Mouse (Mus musculus) myocyte (in vitro differentiated cells): ENCODE data around the gene Stxbp4.

Source experiments
- CEBPB ChIP-seq: IDR thresholded peaks from 2 replicates; pipeline ENCODE4 v1.6.1; 2011; ENCODE audit warnings: mild to moderate bottlenecking, moderate library complexity; ENCODE audit not compliant: poor library complexity, insufficient read depth, severe bottlenecking
- E2F4 ChIP-seq: IDR thresholded peaks from one replicate; pipeline ENCODE4 v1.6.1; 2011; ENCODE audit warnings: mild to moderate bottlenecking, control low read depth, moderate library complexity; ENCODE audit not compliant: insufficient read depth
- MAX ChIP-seq: IDR thresholded peaks from one replicate; pipeline ENCODE4 v1.6.1; 2011; ENCODE audit warnings: low read depth, mild to moderate bottlenecking, control low read depth
- MYOD1 ChIP-seq, 3 experiments: IDR thresholded peaks; one replicate each; pipeline ENCODE4 v1.6.1; 2011; ENCODE audit warnings: control low read depth in 2 of 3, low read depth in 2 of 3, mild to moderate bottlenecking in 2 of 3, moderate library complexity in 1 of 3; ENCODE audit not compliant: insufficient read length in 2 of 3, control insufficient read depth in 1 of 3
- MYOG ChIP-seq, 3 experiments: IDR thresholded peaks; one replicate each; pipeline ENCODE4 v1.6.1; 2011; ENCODE audit warnings: control low read depth in 2 of 3, low read depth in 2 of 3, mild to moderate bottlenecking in 2 of 3; ENCODE audit not compliant: insufficient read length in 2 of 3, control insufficient read depth in 1 of 3, insufficient read depth in 1 of 3
- POLR2A ChIP-seq: IDR thresholded peaks from one replicate; pipeline ENCODE4 v1.6.1; 2011; ENCODE audit warnings: low read depth, mild to moderate bottlenecking, control low read depth, moderate library complexity; ENCODE audit not compliant: insufficient read length
- POLR2AphosphoS2 ChIP-seq: IDR thresholded peaks from one replicate; pipeline ENCODE4 v1.6.1; 2011; ENCODE audit warnings: low read depth, control low read depth; ENCODE audit not compliant: insufficient read length
- REST ChIP-seq: IDR thresholded peaks from one replicate; pipeline ENCODE4 v1.6.1; 2011; ENCODE audit warnings: mild to moderate bottlenecking, control low read depth, moderate library complexity; ENCODE audit not compliant: insufficient read depth, insufficient read length
- SRF ChIP-seq: IDR thresholded peaks from one replicate; pipeline ENCODE4 v1.6.1; 2011; ENCODE audit warnings: low read depth; ENCODE audit not compliant: control insufficient read depth, insufficient read length
- TCF12 ChIP-seq: IDR thresholded peaks from one replicate; pipeline ENCODE4 v1.6.1; 2011; ENCODE audit warnings: mild to moderate bottlenecking, control low read depth; ENCODE audit not compliant: poor library complexity, insufficient read depth, severe bottlenecking
- TCF3 ChIP-seq: IDR thresholded peaks from one replicate; pipeline ENCODE4 v1.6.1; 2011; ENCODE audit warnings: low read depth, control low read depth; ENCODE audit not compliant: insufficient read length
- USF1 ChIP-seq: IDR thresholded peaks from one replicate; pipeline ENCODE4 v1.6.1; 2011; ENCODE audit warnings: low read depth, mild to moderate bottlenecking, control low read depth, moderate library complexity

DNA sequence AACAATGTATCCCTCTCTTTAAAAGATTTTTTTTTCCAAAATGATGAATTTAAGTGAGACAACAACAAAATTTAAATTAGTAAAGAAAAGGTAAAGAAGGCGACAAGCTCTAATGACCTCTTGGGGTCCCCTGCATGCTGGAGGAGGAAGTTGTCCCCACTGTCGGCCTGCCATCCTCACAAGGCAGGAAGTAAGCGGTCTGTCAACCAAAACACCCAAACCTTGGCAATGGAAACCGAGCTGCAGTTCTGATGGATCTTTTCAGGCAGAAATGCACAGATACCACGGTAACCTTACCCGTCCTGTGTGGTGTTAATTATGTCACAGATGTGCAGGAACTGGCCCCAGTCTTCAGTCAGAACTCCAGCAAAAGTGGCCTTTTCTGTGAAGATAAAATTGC, 46.9 kb upstream of the Stxbp4 start:
- TF ChIP-seq POLR2A (no peak), SRF (no peak), E2F4 (no peak), TCF12 (no peak), MAX (no peak), MYOG (IDR thresholded peaks at IDR 0.05; ENCODE audit: control insufficient read depth in 1 of 3, insufficient read depth in 1 of 3, insufficient read length in 2 of 3, low read depth in 2 of 3) (no peak), POLR2AphosphoS2 (no peak), REST (no peak), TCF3 (no peak), MYOD1 (IDR thresholded peaks at IDR 0.05; ENCODE audit: control insufficient read depth in 1 of 3, insufficient read length in 2 of 3, low read depth in 2 of 3) (no peak), USF1 (no peak), CEBPB (no peak)
